Mouse (Mus musculus) heart, adult 2 months (tissue): ENCODE measurements around the gene Vill. TPM values are rescaled to one million over a fixed set of nuclear protein-coding genes. Genes with fewer than 3 reads are reported as not detected.

Experiments
- DNase-seq, 2 experiments: peaks; one replicate each; pipeline ENCODE4 v3.0.0; 2021
- H3K27ac ChIP-seq: fragments of 200-600 bp; 2 replicates; pipeline ENCODE4 v1.8.1; 2022
- H3K27me3 ChIP-seq: fragments of 200-500 bp; 2 replicates; pipeline ENCODE4 v1.6.1; 2012; ENCODE audit warnings: mild to moderate bottlenecking, low read length, inconsistent platforms, mixed read lengths; ENCODE audit not compliant: control insufficient read depth, insufficient read depth
- H3K36me3 ChIP-seq: fragments of 200-500 bp; 2 replicates; pipeline ENCODE4 v1.6.1; 2012; ENCODE audit warnings: low read length, inconsistent platforms; ENCODE audit not compliant: control insufficient read depth, insufficient read depth
- H3K4me1 ChIP-seq: fragments of 200-500 bp; 2 replicates; pipeline ENCODE4 v1.6.1; 2011; ENCODE audit warnings: low read length; ENCODE audit not compliant: control insufficient read depth, insufficient read depth
- H3K4me3 ChIP-seq: fragments of 200-600 bp; 2 replicates; pipeline ENCODE4 v1.8.1; 2022
- H3K79me2 ChIP-seq: fragments of 200-500 bp; replicated peaks from 2 replicates; pipeline ENCODE4 v1.6.1; 2012; ENCODE audit warnings: mild to moderate bottlenecking, inconsistent platforms, low read length, moderate library complexity, mixed read lengths; ENCODE audit not compliant: control insufficient read depth, insufficient read depth
- H3K9ac ChIP-seq: fragments of 200-500 bp; 2 replicates; pipeline ENCODE4 v1.6.1; 2012; ENCODE audit warnings: low read depth, mild to moderate bottlenecking, control low read depth, inconsistent platforms, low read length, mixed read lengths
- CTCF ChIP-seq: fragments of 200-600 bp; IDR thresholded peaks from 2 replicates; pipeline ENCODE4 v1.8.1; 2022; ENCODE audit warnings: antibody characterized with exemption, mild to moderate bottlenecking, moderate library complexity
- EP300 ChIP-seq: fragments of 200-500 bp; IDR thresholded peaks from 2 replicates; pipeline ENCODE4 v1.6.1; 2011; ENCODE audit warnings: low read depth, low read length, control low read depth; ENCODE audit not compliant: insufficient read depth
- POLR2A ChIP-seq: fragments of 200-500 bp; IDR thresholded peaks from 2 replicates; pipeline ENCODE4 v1.6.1; 2011; ENCODE audit warnings: mild to moderate bottlenecking, low read depth, low read length, control low read depth; ENCODE audit not compliant: insufficient read depth
- WGBS: fragments of 180-500 bp; shearing (Covaris S2); methylation state at CpG from one replicate; pipeline ENCODE4 v1.1.7; 2018; 5-methylcytosine and 5-hydroxymethylcytosine counted together
- intact Hi-C: fragments of 180-260 bp; cut with DNase I; formaldehyde crosslinking; loops from one replicate; pipeline ENCODE4 v1.15.1; 2025
- polyA plus RNA-seq: library from polyadenylated mRNA; depleted of rRNA; stranded (reverse); fragments of >200 nt; gene quantifications from 2 replicates; pipeline ENCODE4 v1.2.3, GENCODE M21; 2012
- total RNA-seq, 2 experiments: library from RNA; stranded (reverse); gene quantifications; 2 replicates each; pipeline ENCODE4 v1.2.3; 2021

Gene Vill
- total and polyA plus RNA-seq, 3 experiments = 0.20 to 1.4 (median 0.34) TPM

- intact Hi-C loops = no loop called here
These were observed 17.7 kb downstream of the Vill start for GRCm38 (mm10) chr9:119070173-119070825.

GRCm38 (mm10) chr9:119071786-119072185 is 19.2 kb downstream of the Vill start:
- Histone ChIP-seq H3K9ac (no peak overlapping the region), H3K79me2 (no peaks in the 10 kb centered on the region), H3K27ac (no peak overlapping the region), H3K4me1 (peaks cover 3% of the 10 kb centered on the region), H3K27me3 (no peaks in the 10 kb centered on the region), H3K4me3 (no peak overlapping the region), H3K36me3 (no peaks in the 10 kb centered on the region)
- TF ChIP-seq CTCF = no peak
- no peak for TF ChIP-seq POLR2A
- TF ChIP-seq EP300 = no peak
- no peak for DNase-seq
- WGBS = 83% methylated on average over 9 of the region's 9 CpGs
- intact Hi-C loops = no loop called here

More at GRCm38 (mm10) chr9:119070173-119070825, 17.7 kb downstream of the Vill start:
- Histone ChIP-seq H3K4me3 (no peak overlapping the region), H3K27me3 (no peaks in the 10 kb centered on the region), H3K27ac (no peak overlapping the region), H3K79me2 (no peaks in the 10 kb centered on the region), H3K4me1 (peaks cover 3% of the 10 kb centered on the region), H3K36me3 (no peaks in the 10 kb centered on the region), H3K9ac (no peak overlapping the region)
- no peak for TF ChIP-seq EP300
- no peak for TF ChIP-seq POLR2A
- TF ChIP-seq CTCF = no peak
- DNase-seq = no peak
- 52% methylated on average over 13 of the region's 13 CpGs for WGBS

- H3K4me3 ChIP-seq = no peak overlapping the region
- H3K9ac ChIP-seq = no peak overlapping the region
- no peaks in the 10 kb centered on the region for H3K36me3 ChIP-seq
- H3K27ac ChIP-seq = no peak overlapping the region
- 59% methylated on average over 15 of the region's 15 CpGs for WGBS
- no peak for TF ChIP-seq EP300
- no peak for TF ChIP-seq POLR2A
- no peak for TF ChIP-seq CTCF
- no peak for DNase-seq
- intact Hi-C loops = no loop called here
- H3K4me1 ChIP-seq = peaks cover 3% of the 10 kb centered on the region
- H3K27me3 ChIP-seq = no peaks in the 10 kb centered on the region
- no peaks in the 10 kb centered on the region for H3K79me2 ChIP-seq
These were observed 20.8 kb downstream of the Vill start for GRCm38 (mm10) chr9:119073184-119073895.

- 57% methylated on average over 16 of the region's 16 CpGs for WGBS
- intact Hi-C loops = no loop called here
- H3K79me2 ChIP-seq = no peaks in the 10 kb centered on the region
- H3K4me1 ChIP-seq = peaks cover 3% of the 10 kb centered on the region
- no peak for DNase-seq
- H3K27me3 ChIP-seq = no peaks in the 10 kb centered on the region
- no peak overlapping the region for H3K9ac ChIP-seq
- TF ChIP-seq EP300 (no peak), CTCF (no peak), POLR2A (no peak)
- H3K36me3 ChIP-seq = no peaks in the 10 kb centered on the region
- H3K27ac ChIP-seq = no peak overlapping the region
- no peak overlapping the region for H3K4me3 ChIP-seq
These were observed 23.1 kb downstream of the Vill start for GRCm38 (mm10) chr9:119075685-119076084.

GRCm38 (mm10) chr9:119080040-119080675 is 27.6 kb downstream of the Vill start:
- no peak overlapping the region for H3K4me3 ChIP-seq
- intact Hi-C loops = no loop called here
- peaks cover 5% of the 10 kb centered on the region for H3K4me1 ChIP-seq
- no peak overlapping the region for H3K27ac ChIP-seq
- no peaks in the 10 kb centered on the region for H3K79me2 ChIP-seq
- H3K9ac ChIP-seq = no peak overlapping the region
- WGBS = 78% methylated on average over 5 of the region's 5 CpGs
- H3K27me3 ChIP-seq = no peaks in the 10 kb centered on the region
- TF ChIP-seq POLR2A = no peak
- no peak for TF ChIP-seq EP300
- TF ChIP-seq CTCF = no peak
- no peaks in the 10 kb centered on the region for H3K36me3 ChIP-seq
- DNase-seq = no peak

GRCm38 (mm10) chr9:119082039-119082438 is 29.5 kb downstream of the Vill start:
- Histone ChIP-seq H3K79me2 (no peaks in the 10 kb centered on the region), H3K27ac (no peak overlapping the region), H3K4me3 (no peak overlapping the region), H3K36me3 (no peaks in the 10 kb centered on the region), H3K4me1 (peaks cover 13% of the 10 kb centered on the region), H3K9ac (no peak overlapping the region), H3K27me3 (no peaks in the 10 kb centered on the region)
- intact Hi-C loops = no loop called here
- TF ChIP-seq EP300 (no peak), CTCF (no peak), POLR2A (no peak)
- no peak for DNase-seq
- 54% methylated on average over 8 of the region's 8 CpGs for WGBS
